Mouse (Mus musculus) forebrain, embryonic 14.5 days (tissue): ENCODE measurements around the gene Il15ra. TPM values are rescaled to one million over a fixed set of nuclear protein-coding genes. Genes with fewer than 3 reads are reported as not detected.
A peak's percentile ranks its signal among the peaks of the same experiment; 100 is the strongest.

Experiments used
- ATAC-seq: fragments of 200-750 bp; cut with Nextera tagmentation; 2 replicates; pipeline ENCODE4 v1.8.0; 2017; ENCODE audit warnings: mild to moderate bottlenecking, moderate library complexity
- DNase-seq: peaks from one replicate; pipeline ENCODE4 v3.0.0-alpha.2; 2015; ENCODE audit warnings: low spot score
- H3K27ac ChIP-seq: fragments of 300-500 bp; sonication (generic); 2 replicates; pipeline ENCODE4 v1.5.1; 2014; ENCODE audit warnings: low read depth, mild to moderate bottlenecking, control low read depth, low read length, moderate library complexity
- H3K27me3 ChIP-seq: fragments of 300-500 bp; sonication (generic); replicated peaks from 2 replicates; pipeline ENCODE4 v1.6.1; 2014; ENCODE audit warnings: low read length, control low read depth, mixed read lengths; ENCODE audit not compliant: control insufficient read depth, insufficient read depth
- H3K36me3 ChIP-seq: fragments of 300-500 bp; sonication (generic); 2 replicates; pipeline ENCODE4 v1.6.1; 2014; ENCODE audit warnings: low read length, control low read depth; ENCODE audit not compliant: control insufficient read depth, insufficient read depth
- H3K4me1 ChIP-seq: fragments of 300-500 bp; sonication (generic); 2 replicates; pipeline ENCODE4 v1.6.1; 2014; ENCODE audit warnings: antibody characterized with exemption, low read length, control low read depth; ENCODE audit not compliant: control insufficient read depth, insufficient read depth
- H3K4me2 ChIP-seq: fragments of 300-500 bp; sonication (generic); 2 replicates; pipeline ENCODE4 v1.6.1; 2014; ENCODE audit warnings: mild to moderate bottlenecking, control low read depth, low read length
- H3K4me3 ChIP-seq: fragments of 300-500 bp; sonication (generic); 2 replicates; pipeline ENCODE4 v1.5.1; 2014; ENCODE audit warnings: low read depth, low read length, control low read depth
- H3K9ac ChIP-seq: fragments of 300-500 bp; sonication (generic); 2 replicates; pipeline ENCODE4 v1.6.1; 2014; ENCODE audit warnings: mild to moderate bottlenecking, low read length, control low read depth, moderate library complexity
- H3K9me3 ChIP-seq: fragments of 300-500 bp; sonication (generic); replicated peaks from 2 replicates; pipeline ENCODE4 v1.6.1; 2016; ENCODE audit warnings: low read length, control low read depth, mixed read lengths; ENCODE audit not compliant: control insufficient read depth
- WGBS: fragments of 180-500 bp; shearing (Covaris S2); extraction: QIAGEN DNeasy Blood & Tissue Kit; methylation state at CpG from one replicate; pipeline ENCODE4 v1.1.7; 2014; 5-methylcytosine and 5-hydroxymethylcytosine counted together
- polyA plus RNA-seq: library from polyadenylated mRNA; unstranded; fragments of >200 nt; fragmentation: Nextera tagmentation; extraction: Ambion mirVana; gene quantifications from 2 replicates; pipeline ENCODE4 v1.2.1, GENCODE M21; 2014

Gene Il15ra
- polyA plus RNA-seq, 1 experiment from 2014 or later, result 0.63 TPM

- Histone ChIP-seq H3K4me1 (peaks cover 17% of the 10 kb centered on the region), H3K4me2 (peak within 1 kb of the TSS; percentile 89), H3K27me3 (no peaks in the 10 kb centered on the region), H3K9ac (peak within 1 kb of the TSS; percentile 83), H3K36me3 (peaks cover 18% of the 10 kb centered on the region), H3K4me3 (peak within 1 kb of the TSS; percentile 84), H3K27ac (peak within 1 kb of the TSS; percentile 93), H3K9me3 (no peaks in the 10 kb centered on the region)
- under 1% methylated on average over 73 of the region's 73 CpGs for WGBS
- DNase-seq (peak; percentile 100), ATAC-seq (peak; percentile 95)
These were observed 72.3 kb downstream of the Il15ra start, which contains the start of the genes Fbh1 and Ankrd16 for GRCm38 (mm10) chr2:11777091-11778068. Gene Fbh1, minus strand, starts transcription at chr2:11777582. Gene Ankrd16, plus strand, starts transcription at chr2:11777876.

GRCm38 (mm10) chr2:11778087-11778823, 73.2 kb downstream of the Il15ra start:
- H3K9me3 ChIP-seq, result no peaks in the 10 kb centered on the region
- ATAC-seq (peak; percentile 87), DNase-seq (peak; percentile 94)
- H3K9ac ChIP-seq, result peak overlapping the region; percentile 81
- H3K36me3 ChIP-seq, result peaks cover 27% of the 10 kb centered on the region
- WGBS, result under 1% methylated on average over 43 of the region's 43 CpGs
- peaks cover 17% of the 10 kb centered on the region for H3K4me1 ChIP-seq
- H3K27me3 ChIP-seq, result no peaks in the 10 kb centered on the region
- H3K4me2 ChIP-seq, result peak overlapping the region; percentile 89
- H3K4me3 ChIP-seq, result peak overlapping the region; percentile 84
- H3K27ac ChIP-seq, result peak overlapping the region; percentile 93

Other genes starting within 250 kb of the Il15ra start
- gene Pfkfb3, start 151.2 kb upstream of the Il15ra start, polyA plus RNA-seq, result 19.8 and 23.5 TPM in 2 replicates
- 129 and 133 TPM in 2 replicates for gene Rbm17, start 101.1 kb upstream of the Il15ra start, polyA plus RNA-seq
- not detected in 2 replicates for gene Gm17490, start 79.0 kb upstream of the Il15ra start, polyA plus RNA-seq
- not detected in 2 replicates for gene Il2ra, start 62.5 kb upstream of the Il15ra start, polyA plus RNA-seq
- 119 and 137 TPM in 2 replicates for gene Fbh1, start 72.3 kb downstream of the Il15ra start, polyA plus RNA-seq
- 23.7 and 24.8 TPM in 2 replicates for gene Ankrd16, start 72.6 kb downstream of the Il15ra start, polyA plus RNA-seq